In the genomic region with DNA sequence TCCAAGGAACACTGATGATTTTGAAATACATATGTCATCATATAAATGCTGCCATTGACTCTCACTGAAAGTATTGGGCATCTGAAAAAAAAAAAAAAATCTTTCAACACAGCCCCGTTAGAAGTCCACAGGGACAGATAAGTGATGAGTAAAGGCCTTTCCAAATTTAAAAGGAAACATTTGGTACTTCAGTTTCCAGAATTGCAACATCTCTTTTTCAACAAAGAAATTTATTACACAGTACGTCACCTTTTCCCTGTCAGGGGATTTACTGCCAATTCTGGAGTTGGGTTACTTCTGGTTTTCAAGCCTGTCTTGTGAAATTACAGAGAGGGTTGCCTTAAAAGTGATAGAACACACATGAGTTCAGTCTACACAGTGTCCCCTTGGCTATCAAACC, we compare ENCODE assay signal across 16 mouse cellular contexts.
DNase-seq lines count a peak whose midpoint lies in the region; ATAC-seq and TF ChIP-seq lines count a peak whose summit lies in the region.
"Had no signal": no experiment of that assay in that cellular context is flagged by ENCODE, and none has a peak within 500 bp of the region (broad histone marks: within the 10 kb centered on the region; RNA-seq: fewer than 3 reads in every experiment).

No protein-coding gene starts in this region.

- H3K9ac ChIP-seq in heart, embryonic 12.5 days, result no peak overlapping the region
- no peak overlapping the region for H3K9ac ChIP-seq in lung, embryonic 16.5 days (ENCODE audit: low read length)
- H3K9ac ChIP-seq in stomach, postnatal 0 days (ENCODE audit: low read length), result no peak overlapping the region
- H3K9ac ChIP-seq: forebrain, embryonic 12.5 days; limb, embryonic 12.5 days had no signal

- 68% methylated on average over 2 of the region's 2 CpGs for WGBS in heart, embryonic 12.5 days
- 52% methylated on average over 2 of the region's 2 CpGs for WGBS in lung, embryonic 16.5 days
- WGBS in lung, adult 2 months, result 50% methylated on average over 2 of the region's 2 CpGs
- 46% methylated on average over 2 of the region's 2 CpGs for WGBS in stomach, postnatal 0 days

- no peak for ATAC-seq in heart, embryonic 12.5 days (ENCODE audit: insufficient number of reproducible peaks, low FRiP score)
- peak; percentile 51; the same call in 1 of the 2 replicates for ATAC-seq in lung, embryonic 16.5 days (ENCODE audit: low read depth)
- peak; percentile 61; the same call in 1 of the 2 replicates for ATAC-seq in stomach, postnatal 0 days (ENCODE audit: low FRiP score, low TSS enrichment)
- ATAC-seq: inflammation-experienced regulatory T-cells, adult 6 months had no signal

- no peak overlapping the region for H3K4me3 ChIP-seq in heart, embryonic 12.5 days
- H3K4me3 ChIP-seq in lung, embryonic 16.5 days (ENCODE audit: low read length), result no peak overlapping the region
- no peak overlapping the region for H3K4me3 ChIP-seq in lung, adult 2 months (replicated peaks; ENCODE audit: extremely low read depth, low read depth, low read length)
- H3K4me3 ChIP-seq in stomach, postnatal 0 days (ENCODE audit: low read depth, low read length), result no peak overlapping the region
- H3K4me3 ChIP-seq: forebrain, embryonic 12.5 days; limb, embryonic 12.5 days had no signal

- TF ChIP-seq EP300 in stomach, postnatal 0 days (optimal IDR thresholded peaks at IDR 0.05), result no peak

- no peak overlapping the region for H3K4me2 ChIP-seq in heart, embryonic 12.5 days
- H3K4me2 ChIP-seq in lung, embryonic 16.5 days (ENCODE audit: low read depth, low read length), result no peak overlapping the region
- no peak overlapping the region for H3K4me2 ChIP-seq in stomach, postnatal 0 days (replicated peaks; ENCODE audit: low read depth)
- H3K4me2 ChIP-seq: forebrain, embryonic 12.5 days; limb, embryonic 12.5 days had no signal

- no peaks in the 10 kb centered on the region for H3K27me3 ChIP-seq in heart, embryonic 12.5 days (replicated peaks)
- H3K27me3 ChIP-seq in lung, embryonic 16.5 days (ENCODE audit: control insufficient read depth, insufficient read depth, low read depth, low read length), result no peaks in the 10 kb centered on the region
- H3K27me3 ChIP-seq in stomach, postnatal 0 days (ENCODE audit: control insufficient read depth, insufficient read depth, low read length), result no peaks in the 10 kb centered on the region
- H3K27me3 ChIP-seq: CH12.LX; forebrain, embryonic 12.5 days; limb, embryonic 12.5 days had no signal

- no peak overlapping the region for H3K27ac ChIP-seq in heart, embryonic 12.5 days (ENCODE audit: poor library complexity, severe bottlenecking)
- H3K27ac ChIP-seq in lung, embryonic 16.5 days (ENCODE audit: low read length), result no peak overlapping the region
- H3K27ac ChIP-seq in stomach, postnatal 0 days (replicated peaks), result no peak overlapping the region
- H3K27ac ChIP-seq: forebrain, embryonic 12.5 days; limb, embryonic 12.5 days had no signal

- intact Hi-C loops in left cerebral cortex, postnatal 25 days (cut with DNase I), result no loop called here

- no peaks in the 10 kb centered on the region for H3K4me1 ChIP-seq in heart, embryonic 12.5 days (replicated peaks)
- no peaks in the 10 kb centered on the region for H3K4me1 ChIP-seq in lung, embryonic 16.5 days (replicated peaks; ENCODE audit: control insufficient read depth, insufficient read depth, low read length)
- H3K4me1 ChIP-seq in lung, adult 2 months (ENCODE audit: control insufficient read depth, insufficient read depth, low read length), result no peaks in the 10 kb centered on the region; the same call in 1 of the 2 replicates
- no peaks in the 10 kb centered on the region for H3K4me1 ChIP-seq in stomach, postnatal 0 days (replicated peaks; ENCODE audit: control insufficient read depth, insufficient read depth)

- no peaks in the 10 kb centered on the region for H3K36me3 ChIP-seq in heart, embryonic 12.5 days
- no peaks in the 10 kb centered on the region for H3K36me3 ChIP-seq in lung, embryonic 16.5 days (ENCODE audit: control insufficient read depth, insufficient read depth, low read length)
- H3K36me3 ChIP-seq in stomach, postnatal 0 days (ENCODE audit: control insufficient read depth, insufficient read depth, low read length), result no peaks in the 10 kb centered on the region
- H3K36me3 ChIP-seq: forebrain, embryonic 12.5 days; limb, embryonic 12.5 days had no signal

- TF ChIP-seq CTCF in lung, adult 2 months (IDR thresholded peaks at IDR 0.05; ENCODE audit: insufficient read depth, low read length), result no peak
- no peak for TF ChIP-seq CTCF in stomach, postnatal 0 days (IDR thresholded peaks at IDR 0.05; ENCODE audit: low read depth)

- H3K9me3 ChIP-seq in heart, embryonic 12.5 days (replicated peaks), result no peaks in the 10 kb centered on the region
- no peaks in the 10 kb centered on the region for H3K9me3 ChIP-seq in lung, embryonic 16.5 days (ENCODE audit: control insufficient read depth, low read length)
- no peaks in the 10 kb centered on the region for H3K9me3 ChIP-seq in stomach, postnatal 0 days (ENCODE audit: control insufficient read depth, low read length)
- H3K9me3 ChIP-seq: forebrain, embryonic 12.5 days; limb, embryonic 12.5 days had no signal

- peak; percentile 92 for DNase-seq in heart, adult 11 months
- DNase-seq in lung, adult 2 months, result no peak
- peak; percentile 34 for DNase-seq in gonadal fat pad, adult 2 months (ENCODE audit: low read depth)
- DNase-seq in stomach, postnatal 0 days (ENCODE audit: low spot score), result no peak
- no peak for DNase-seq in left cerebral cortex, postnatal 25 days (ENCODE audit: low spot score in 2 of 2)
- DNase-seq in ovary, postnatal 10 days (ENCODE audit: low spot score), result no peak
- DNase-seq: cerebellum, adult 9-10 months; kidney, postnatal 14 days; right cerebral cortex, postnatal 4 days; thymus, postnatal 36 days had no signal

- TF ChIP-seq POLR2A in lung, adult 2 months (IDR thresholded peaks at IDR 0.05; ENCODE audit: borderline replicate concordance, extremely low read depth, low read depth, low read length), result no peak

Comparison
In these comparisons a context has a peak if more than half of its experiments do, and no peak if none do; other contexts are left out.
1. DNase-seq: peak in heart, adult 11 months (single experiment) and gonadal fat pad, adult 2 months (single experiment); none in lung, adult 2 months (single experiment), stomach, postnatal 0 days (single experiment), left cerebral cortex, postnatal 25 days (0 of 2) and ovary, postnatal 10 days (single experiment).